Mouse (Mus musculus): ENCODE results near the gene Gper1.

Gene Gper1

DNA sequence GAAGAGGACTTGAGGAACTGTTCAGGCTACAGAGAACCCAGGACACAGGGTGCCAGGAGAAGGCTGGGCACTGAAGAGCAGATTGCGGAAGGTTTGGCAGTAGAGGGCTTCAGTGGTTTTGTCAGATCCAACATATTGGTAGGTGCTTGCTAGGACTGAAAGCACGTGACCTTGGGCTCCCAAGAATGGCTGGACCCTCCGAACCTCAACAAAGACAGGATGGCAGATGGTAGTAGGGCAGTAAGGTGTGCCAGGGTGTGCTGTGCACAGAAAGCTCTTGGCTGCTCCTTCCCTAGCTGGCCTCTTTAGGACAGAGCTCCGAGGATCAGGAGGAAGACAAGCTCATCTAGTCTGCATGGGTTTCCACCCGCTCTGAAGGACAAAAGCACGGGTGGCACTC is 11.8 kb upstream of the Gper1 start:
- no peak for DNase-seq (ENCODE audit: low spot score in 2 of 2)

DNA sequence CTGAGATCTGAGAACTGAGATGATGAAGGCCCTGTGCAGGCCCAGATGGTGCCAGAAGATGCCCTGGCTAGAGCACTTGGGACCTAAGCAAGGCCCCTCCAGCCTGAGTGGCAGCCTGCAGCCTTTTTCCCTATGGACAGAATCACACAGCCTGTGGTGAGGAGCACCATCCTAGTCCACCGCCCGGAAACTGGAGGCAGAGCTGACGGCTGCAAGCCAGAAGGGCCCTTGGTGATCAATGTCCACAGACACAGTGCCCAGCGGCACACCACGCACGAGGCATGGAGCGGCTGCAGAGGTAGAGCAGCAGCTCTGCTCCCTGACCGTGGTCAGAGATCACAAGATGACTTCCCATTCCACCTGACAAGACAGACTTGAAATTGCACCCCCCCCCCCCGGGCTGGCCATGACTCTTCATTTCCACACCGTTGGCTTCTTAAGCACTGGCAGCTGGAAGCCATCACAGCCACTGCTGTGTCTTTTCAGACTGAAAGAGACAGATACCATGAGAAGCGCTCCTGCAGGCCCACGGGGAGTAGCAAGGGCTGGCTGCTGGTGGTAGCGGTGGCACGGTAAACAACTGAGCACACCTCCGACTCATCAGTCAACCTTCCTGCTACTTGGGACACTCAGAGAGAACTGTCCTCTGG is 11.2 kb upstream of the Gper1 start:
- DNase-seq (ENCODE audit: low spot score in 2 of 2) = no peak

DNA sequence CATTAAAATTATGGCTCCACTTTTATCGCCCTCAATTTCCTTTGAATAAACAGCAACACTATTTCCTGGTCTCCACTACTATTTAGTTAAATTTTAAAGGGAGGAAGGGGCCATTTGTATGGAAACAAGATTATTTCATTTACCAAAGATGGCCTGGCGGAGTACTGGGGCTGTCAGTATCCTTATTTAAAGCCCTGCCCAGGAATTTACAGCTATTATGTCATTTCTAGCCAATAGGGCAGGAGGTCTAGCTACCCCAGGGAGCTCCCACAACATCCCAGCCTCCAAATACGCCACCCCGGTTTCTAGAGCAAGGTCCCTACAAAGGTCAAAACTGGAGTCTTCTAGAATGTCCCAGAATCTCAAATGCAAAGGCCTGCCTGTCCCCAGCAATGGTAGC is 9.4 kb upstream of the Gper1 start:
- no peak for DNase-seq (ENCODE audit: low spot score in 2 of 2)

DNA sequence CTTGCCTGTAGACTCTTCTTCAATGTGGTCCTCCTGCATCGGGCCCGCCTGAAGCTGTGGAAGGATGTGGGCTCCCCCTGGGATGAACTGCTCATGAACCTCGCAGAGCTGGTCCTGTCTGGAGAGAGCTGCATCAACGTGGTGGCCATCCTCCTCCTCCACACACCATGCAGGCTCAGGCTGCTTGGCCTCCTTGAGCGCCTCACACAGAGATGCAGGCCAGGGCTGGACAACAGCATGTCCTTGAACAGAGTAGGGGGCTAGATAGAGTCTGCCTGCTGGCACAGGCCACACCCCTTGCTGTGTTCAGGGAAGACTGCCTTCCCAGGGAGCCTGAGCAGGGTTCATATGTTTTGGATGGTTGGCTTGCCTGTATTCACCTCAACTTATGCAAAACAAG is 8.0 kb upstream of the Gper1 start:
- DNase-seq (ENCODE audit: low spot score in 2 of 2) = no peak

DNA sequence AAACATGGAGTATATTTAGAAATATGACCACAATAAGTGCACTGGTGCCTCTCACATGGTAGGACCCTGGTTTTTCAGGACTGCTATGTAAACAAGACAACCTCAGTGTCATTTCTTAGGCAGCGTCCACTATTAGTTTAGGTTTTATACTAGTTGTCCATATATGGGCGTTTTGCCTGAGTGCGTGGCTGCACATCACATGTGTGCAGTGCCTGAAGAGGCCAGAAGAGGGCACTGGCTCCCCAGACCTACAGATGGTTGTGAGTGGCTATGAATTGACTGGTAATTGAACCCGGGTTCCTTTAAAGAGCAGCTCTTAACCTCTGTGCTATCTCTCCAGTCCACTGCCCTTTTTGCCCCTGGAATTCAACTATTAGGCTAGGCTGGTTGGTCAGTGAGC is 6.0 kb upstream of the Gper1 start:
- peak in 1 of 2 experiments; percentile 15 for DNase-seq (ENCODE audit: low spot score in 2 of 2)

DNA sequence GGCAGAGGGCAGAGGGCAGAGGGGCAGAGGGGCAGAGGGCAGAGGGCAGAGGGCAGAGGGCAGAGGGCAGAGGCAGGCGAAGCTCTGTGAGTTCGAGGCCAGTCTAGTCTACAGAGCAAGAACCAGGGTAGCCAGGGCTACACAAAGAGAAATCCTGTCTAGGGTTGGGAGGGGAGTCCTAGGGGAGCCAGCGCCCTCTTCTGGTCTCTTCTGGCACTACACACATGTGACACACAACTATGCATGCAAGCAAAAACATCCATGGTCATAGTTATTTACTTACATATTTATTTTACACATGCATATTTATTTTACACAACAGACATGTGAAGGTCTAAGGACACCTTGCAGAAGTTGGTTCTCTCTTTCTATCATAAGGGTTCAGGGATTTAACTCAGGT is 5.5 kb upstream of the Gper1 start:
- no peak for DNase-seq (ENCODE audit: low spot score in 2 of 2)

DNA sequence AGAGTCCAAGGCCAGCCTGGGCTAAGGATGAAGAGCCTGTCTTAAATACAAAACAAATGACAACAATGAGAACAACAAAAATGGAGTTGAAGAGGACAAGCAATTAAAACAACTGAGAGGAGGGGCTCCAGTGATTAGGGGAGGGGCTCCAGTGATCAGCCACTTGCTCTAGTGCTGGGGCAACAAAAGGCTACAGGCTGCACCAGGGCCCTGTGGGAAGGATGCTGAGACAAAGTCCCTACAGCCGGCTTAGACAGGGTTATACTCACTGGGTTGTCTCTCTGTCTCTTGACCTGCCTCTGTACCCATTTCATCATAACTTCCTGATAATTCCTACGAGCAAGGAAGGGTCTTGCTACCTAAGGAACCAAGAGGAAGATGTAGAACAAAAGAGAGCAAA is 4.8 kb upstream of the Gper1 start:
- DNase-seq (ENCODE audit: low spot score in 2 of 2) = no peak

DNA sequence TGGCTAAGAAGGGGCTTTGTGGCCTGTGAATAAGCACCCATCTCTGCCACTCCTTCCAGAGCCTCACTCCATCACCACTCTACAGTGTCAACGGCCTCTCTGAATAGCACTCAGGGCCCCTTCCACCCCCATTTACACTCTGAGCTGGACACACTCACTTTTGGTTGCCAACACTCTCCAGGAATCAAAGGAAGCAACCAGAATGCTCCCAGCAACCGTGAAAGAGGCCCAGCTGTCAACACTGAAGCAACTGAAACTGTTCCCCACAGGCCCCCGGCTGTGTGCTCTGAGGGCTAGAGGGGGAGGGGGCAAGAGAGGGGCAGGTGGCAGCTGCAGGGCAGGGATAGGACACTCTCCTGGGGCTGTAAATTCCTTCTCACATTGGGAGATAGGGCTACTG is 4.3 kb upstream of the Gper1 start:
- no peak for DNase-seq (ENCODE audit: low spot score in 2 of 2)

DNA sequence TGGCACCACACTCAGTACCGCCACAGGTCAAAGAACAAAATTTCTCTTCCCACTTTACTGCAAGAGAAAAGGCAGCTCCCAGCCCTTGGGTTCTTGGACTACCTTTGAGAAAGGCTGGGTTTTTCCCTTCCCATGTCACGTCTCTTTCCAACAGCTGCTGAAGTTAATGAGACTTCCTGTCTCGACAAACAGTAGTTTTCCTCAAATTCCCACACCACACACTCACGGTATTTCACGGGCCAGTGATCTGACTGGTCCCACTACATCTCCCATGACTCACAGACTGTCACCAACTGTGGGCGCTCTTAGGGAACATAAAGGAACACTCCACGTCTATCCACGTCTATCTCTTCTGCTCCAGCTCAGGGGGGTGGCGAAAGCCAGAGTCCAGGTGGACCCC is 2.2 kb downstream of the Gper1 start:
- DNase-seq (ENCODE audit: low spot score in 2 of 2) = no peak

DNA sequence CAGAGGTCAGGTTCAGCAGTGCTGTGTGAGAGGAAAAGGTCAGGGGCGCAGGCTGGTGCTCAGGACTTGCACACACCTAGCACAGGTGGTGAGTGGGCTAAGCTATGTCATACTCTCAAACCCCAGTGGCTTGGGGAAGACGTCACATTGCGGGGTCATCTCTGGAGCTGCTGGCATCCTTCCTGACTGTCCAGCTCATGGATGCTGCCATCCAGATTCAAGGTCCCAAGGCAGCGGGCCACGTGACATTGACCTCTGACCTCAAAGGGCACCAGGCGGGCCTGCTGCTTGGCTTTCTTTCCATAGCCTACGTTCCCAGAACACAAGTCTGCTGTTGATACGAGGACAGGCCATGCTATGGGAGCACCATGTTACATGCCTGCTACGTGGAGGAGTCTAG is 4.0 kb downstream of the Gper1 start:
- DNase-seq (ENCODE audit: low spot score in 2 of 2) = no peak

DNA sequence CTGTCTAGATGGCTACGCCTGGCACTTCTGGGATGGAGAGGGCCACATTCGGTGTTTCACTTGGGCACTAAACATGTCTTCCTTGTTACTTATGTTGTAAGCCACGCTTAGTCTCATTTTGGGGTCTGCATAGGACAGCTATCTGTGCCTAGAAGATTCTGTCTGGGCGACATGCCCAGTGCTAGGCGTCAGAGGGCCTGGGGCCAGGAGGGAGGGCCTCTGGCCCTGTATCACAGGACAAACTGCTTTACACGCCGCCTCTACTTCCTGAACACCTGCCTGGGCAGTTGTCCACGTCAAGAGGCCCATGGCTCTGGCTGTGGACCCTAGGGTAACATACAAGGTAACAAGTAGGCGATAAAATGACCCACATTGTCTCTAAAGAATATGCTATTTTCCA is 5.0 kb downstream of the Gper1 start:
- DNase-seq (ENCODE audit: low spot score in 2 of 2) = no peak

DNA sequence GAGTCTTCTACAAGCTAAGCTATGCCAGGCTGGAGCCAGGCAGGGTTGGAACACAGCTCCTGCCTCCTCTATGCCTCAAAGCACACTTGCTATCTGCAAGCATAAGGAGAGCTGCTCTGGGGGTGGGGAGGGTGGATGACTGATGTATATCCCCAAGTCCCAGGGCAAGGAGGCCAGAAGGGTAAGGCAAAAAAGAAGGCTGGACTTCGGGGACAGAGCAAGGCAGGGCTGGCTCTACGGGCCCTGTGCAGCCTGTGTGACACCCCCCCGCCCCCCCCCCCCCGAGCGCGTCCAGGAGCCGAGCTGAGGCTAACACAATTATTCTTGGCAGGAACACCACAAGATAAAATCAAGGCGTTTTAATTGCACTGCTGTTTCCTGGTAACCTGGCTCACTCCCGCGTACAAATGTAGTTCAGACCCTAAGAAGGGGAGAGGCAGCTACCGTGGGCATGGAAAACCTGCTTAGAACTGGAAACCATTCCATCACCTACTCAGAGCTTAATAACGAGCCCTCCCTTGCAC is 6.9 kb downstream of the Gper1 start:
- no peak for DNase-seq (ENCODE audit: low spot score in 2 of 2)

DNA sequence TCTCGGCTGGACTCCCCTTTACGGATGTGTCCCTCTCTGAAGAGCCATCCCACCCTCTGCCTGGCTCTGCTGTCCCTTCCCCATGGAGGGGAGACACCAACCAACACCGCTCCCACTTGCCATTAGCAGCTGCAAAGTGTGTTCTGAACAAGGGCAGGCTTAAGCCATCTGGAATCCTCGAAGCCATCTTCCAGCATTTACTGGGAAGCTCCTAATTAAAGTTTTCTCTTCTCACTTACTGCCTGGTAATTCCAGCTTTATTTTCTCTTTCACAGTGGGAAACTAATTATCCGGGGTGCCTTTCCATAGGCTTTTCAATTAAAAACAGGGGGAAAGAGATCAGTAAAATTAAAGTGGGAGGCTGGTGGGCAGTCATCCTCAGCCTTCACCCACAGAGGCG is 9.4 kb downstream of the Gper1 start:
- DNase-seq (ENCODE audit: low spot score in 2 of 2) = no peak

DNA sequence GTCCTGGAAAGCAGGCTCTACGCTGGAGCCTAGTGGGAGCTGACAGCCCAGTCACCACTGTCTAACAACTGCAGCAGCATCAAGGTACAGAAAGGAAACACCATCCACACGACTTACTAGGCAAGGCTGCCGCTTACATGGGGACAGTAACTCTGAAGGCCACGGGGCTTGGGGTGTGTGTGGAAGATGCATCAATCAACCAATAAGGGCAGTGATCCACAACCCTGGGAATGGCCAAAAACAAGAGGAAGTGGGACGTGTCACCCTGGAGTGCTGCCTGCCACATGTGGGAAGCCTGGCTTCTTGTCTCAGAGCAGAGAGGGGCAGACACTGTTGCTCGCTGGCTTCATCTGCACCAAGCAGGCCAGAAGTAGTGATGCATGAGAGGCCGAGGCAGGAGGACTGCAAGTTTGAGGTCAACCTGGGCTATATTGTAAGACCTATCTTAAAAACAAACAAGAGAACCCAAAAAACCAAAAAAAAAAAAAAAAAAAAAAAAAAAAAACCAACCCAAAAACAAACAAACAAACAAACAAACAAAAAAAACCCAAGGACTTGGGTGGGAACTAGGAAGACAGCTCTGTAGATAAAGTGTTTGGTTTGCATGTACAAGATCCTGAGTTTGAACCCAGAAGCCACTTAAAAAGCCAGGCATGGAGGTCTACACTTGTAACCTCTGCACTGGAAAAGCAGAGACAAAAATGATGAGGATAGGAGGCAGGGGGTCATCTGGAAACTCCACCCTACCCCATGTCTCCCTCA is 10.0 kb downstream of the Gper1 start:
- DNase-seq (ENCODE audit: low spot score in 2 of 2) = no peak

DNA sequence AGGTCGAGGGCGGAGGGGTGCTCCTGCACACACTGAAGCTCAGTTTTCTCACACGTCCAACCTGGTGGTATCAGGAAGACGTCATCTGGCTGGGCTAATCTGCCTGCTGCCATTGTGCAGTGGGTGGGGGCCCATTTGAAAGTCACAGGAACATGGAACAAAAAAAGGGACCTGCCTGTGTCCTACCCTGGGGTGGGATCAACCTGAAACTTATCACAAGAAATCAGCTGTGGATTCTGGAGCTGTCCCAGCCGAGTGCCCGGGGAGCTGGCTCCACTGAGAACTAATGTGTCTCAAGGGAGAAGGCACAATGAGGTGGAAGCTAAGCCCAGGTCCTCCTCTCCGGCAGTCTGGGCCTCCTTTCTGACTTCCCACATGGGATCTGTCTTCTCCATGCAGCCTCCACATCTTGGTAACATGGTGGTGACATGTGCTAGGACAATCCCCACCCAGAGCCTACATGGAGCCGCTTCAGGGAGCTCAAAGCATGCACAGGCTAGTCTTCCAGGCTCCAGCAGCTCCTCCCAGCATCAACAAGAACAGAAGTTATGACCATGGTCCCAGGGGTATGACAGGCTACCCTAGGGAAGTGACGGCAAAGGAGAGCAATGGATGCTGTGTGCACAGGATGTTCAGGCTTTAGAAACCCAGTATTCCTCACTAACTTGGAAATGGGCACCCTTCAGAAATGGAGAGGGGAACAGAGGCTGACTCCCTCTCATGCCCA is 11.1 kb downstream of the Gper1 start:
- DNase-seq (ENCODE audit: low spot score in 2 of 2) = no peak

DNA sequence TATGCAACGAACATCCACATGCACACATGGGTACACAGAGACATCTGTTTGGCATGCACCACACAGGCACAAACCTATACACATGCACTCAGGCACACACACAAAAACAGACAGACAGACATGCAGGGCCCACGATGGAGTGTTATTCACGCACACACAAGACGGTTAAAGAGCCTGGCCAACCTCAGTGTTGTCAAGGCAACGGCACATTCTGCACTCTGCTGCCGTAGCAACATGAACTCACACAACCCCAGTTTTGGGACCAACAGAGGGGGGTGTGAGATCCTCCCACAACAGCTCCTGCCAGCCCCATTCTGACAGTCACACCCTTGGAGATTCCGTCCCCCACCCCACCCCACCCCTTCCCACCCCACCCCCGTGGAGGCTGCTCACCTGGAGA is 12.0 kb downstream of the Gper1 start:
- DNase-seq (ENCODE audit: low spot score in 2 of 2) = no peak

DNA sequence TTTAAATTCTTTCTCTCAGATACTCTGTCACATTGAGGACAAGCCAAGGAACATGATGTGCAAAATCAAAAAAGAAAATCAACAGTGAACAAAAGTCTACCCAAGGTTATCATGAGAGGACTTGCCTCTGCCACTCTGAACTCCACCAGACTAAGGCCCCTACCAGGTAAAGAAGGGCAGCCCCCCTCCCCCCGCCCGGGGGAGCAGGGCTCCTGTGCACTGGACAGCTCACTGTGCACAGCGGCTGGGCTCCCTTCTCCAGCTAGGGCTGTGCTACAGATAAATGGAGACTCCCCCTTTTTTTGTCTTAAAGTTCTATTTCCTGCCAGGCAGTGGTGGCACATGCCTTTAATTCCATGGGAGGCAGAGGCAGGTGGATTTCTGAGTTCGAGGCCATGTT is 14.8 kb downstream of the Gper1 start:
- DNase-seq (ENCODE audit: low spot score in 2 of 2) = no peak

DNA sequence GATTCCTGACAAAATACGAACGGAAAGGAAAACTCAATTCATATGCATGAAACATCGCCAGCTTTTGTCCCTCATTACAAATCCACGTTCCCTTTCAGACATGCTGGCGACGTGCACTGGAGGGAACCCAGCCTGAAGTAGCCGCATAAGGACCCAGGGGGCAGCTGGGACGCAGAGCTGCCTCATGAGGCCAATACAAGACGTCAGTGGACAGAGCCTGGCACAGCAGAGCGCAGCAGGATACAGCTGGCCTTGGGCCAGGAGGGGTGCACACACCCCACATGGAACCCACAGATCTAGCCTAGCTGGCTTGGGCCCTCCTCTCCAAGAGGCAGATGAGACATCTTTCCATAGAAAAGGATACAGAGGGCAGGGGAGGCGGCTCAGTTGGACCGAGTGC is 15.5 kb downstream of the Gper1 start:
- DNase-seq (ENCODE audit: low spot score in 2 of 2) = no peak

DNA sequence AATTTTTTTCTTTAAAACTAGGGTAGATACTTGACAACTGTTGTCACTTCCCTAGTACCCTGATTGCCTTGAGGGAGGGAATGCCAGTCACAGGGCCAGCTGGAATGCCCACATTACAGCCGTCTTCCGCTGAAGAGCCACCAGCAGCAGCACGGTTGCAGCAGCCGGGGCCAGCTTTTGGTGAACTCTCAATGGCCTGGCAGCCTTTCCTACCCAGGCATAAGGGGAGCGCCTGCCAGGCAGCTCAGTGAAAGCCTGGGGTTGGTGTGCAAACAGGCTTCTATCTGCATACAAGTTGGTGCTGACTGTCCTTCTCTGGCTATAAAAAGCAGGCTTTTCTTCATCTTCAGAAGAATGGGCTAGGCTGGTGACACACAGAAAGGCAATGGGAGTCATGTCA is 17.5 kb downstream of the Gper1 start:
- DNase-seq (ENCODE audit: low spot score in 2 of 2) = no peak

DNA sequence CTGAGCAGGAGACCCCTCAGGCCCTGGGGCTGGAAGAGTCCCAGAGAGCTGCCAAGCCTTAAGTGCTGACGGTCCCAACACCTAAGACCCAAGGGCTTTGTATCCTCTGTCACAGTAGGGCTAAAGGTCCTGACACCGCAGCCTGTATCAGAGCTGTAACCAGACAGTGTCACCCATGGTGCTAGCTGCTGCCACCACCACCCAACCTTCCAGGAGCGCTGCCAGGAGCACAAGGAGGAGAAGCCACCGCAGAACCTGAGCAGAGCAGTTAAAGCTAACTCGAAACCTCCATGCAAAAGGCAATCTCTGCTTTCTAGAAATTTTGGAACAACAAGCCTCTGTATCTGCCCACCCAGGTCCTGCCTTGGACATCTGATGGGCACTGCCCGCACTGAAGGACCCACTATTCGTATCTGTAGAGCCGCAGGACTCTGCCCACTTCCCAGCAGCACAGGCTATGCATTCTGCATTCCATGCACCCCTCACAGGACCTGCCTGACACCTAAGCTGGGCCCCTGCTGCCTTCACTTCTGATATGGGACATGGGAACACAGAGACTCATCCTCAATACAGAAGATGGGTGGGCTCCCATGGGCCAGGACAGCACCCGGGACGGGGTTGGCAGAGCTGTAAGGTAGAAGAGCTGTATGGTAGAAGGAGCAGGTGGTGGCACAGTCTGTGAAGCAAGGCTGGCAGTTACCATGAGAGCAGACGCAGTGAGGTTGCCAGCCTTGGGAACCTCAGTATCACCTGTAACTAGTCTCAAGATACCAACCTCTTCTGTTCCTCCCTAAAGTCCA is 18.2 kb downstream of the Gper1 start:
- DNase-seq (ENCODE audit: low spot score in 2 of 2) = no peak

DNA sequence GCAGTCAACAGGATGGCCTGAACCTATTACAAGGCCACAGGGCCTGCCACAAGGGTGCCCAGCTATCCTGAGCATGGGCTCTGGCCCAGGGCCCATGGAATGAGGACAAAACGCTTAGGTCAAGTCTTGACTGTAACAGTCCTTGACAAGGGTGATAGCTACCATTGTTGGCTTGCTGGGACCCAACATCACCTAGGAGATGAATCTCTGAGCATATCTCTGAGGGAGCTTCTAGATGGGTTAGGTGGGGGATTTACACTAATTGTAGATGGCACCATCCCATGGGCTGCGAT is 18.7 kb downstream of the Gper1 start:
- no peak for DNase-seq (ENCODE audit: low spot score in 2 of 2)

DNA sequence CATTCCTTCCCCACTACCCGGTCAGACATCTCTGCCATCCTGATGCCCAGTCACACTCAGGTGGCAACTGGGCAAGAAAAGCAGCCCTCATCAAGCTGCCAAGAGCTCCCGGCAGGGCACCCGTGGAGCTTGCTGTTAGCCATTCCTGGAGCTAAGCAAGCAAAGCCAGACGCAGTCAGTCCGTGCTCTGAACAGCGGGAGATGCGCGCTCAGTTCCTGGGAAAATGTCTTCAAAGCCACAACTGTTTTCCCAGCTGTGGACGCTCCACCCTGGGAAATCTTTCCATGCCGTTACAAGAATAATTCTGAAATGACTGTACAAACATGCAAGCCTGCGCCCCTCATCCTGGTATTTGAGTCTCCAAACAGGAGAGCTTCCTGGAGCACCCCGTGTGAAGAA is 19.5 kb downstream of the Gper1 start:
- no peak for DNase-seq (ENCODE audit: low spot score in 2 of 2)
